Mouse (Mus musculus) 3134 (cell line): ENCODE measurements around the gene Clcnka.

Source experiments
- DNase-seq: peaks from one replicate; pipeline ENCODE4 v3.0.0-alpha.2; 2011; ENCODE audit warnings: low spot score; ENCODE audit not compliant: insufficient read length; ENCODE audit errors: extremely low read depth

Gene Clcnka

DNA sequence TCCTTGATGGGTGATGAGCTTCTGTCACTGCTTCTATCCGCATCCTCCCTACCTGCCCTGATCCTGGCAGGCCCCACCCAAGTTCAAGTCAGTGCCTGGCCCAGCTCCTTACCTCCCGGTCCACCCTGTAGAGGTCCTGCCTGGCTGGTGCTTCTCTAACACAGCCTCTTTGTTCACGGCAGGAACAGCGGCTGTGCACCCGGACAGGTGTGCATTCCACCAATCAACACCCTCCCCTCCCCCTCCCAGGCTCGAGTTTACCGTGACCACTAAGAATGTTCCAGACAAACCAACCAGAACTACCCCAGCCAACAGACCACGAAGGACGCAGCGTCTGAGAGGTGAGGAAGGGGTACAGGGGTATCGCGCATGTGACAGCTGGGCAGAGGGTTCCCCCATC is at the start of gene Clcnka:
Gene Clcnka (minus strand): TSS at position 180 of the 400 bp plus-strand sequence.
- no peak for DNase-seq

DNA sequence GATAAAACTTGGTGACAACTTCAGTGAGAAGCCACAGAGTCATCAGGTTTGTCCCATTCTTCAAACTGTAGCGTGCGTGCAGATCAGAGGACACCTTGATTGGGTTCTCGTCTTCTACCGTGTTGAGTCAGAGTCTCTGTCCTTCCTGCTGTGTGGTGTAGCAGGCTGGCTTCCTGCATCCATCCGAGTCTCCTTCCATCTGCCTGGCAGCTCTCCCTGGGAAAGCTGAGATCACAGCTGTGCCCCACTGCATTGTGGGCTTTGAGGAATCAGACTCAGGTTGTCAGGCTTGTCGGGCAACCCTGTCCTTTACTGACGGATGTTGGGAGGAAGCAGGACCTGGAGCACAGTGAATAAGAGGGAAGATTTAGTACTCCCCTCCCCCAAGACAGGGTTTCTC is 47.7 kb upstream of the Clcnka start:
- DNase-seq = no peak

DNA sequence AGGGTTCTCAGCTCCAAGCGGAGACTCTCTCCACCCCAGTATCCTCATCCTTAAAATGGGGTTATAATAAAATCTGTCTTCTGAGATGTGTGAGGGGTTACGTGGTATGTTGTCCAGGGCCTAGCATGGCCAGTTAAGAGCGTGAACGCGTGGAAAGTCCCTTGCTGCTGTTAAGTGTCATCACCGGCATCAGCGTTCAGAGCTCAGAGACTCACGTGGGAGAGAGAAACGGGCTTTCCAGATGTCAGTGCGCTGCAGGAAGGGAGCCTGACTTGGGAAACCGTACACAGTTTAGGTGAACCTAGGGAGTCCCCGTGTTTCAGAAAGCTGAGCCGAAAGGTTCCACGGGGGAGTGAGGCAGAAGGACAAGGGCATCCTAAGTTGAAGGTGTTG is 46.8 kb upstream of the Clcnka start:
- DNase-seq = no peak

DNA sequence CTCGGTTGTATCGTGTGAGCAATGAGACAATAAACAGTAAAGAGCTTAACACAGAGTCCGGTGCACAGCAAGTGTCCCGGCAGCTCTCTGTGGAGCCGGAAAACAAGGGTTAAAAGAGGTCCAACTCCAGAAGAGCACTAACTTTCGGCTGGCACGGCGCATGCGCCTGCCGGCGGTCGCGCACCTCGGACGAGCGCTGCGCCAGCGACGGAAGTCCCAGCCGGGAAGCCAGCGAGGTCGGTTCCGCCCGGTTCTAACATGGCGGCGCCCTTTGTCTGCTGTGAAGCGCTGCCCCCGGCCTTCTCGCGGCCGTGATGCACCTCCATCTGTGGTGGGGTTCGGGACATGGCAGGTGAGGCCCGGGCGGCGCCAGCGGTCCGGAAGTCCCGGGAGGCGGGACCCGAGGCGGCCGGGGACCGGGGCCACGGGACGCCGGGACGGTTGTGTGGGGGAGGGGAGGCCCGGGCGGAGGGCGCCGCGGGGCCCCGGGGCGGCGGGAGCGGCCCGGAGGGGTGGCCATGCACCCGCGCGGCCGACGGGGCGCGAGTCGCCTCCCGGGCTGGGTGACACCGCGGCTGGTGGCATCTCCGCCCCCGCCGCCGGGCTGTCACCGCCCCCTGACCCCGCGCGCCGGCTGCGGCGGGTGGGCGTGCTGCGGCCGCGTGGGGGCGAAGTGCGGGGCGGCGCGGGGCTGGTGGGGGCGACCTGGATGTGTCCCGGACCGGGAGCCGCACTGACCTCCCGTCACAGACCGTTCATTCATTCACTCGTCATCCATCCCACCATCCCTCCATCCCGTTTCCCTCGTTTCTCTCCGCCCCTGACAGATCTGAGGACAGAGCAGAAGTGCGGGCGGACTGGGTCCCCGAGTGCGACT is 46.2 kb upstream of the Clcnka start, which contains the start of gene Zbtb17:
Gene Zbtb17 (plus strand): TSS at position 204 of the 877 bp plus-strand sequence.
- DNase-seq = peak; percentile 87

DNA sequence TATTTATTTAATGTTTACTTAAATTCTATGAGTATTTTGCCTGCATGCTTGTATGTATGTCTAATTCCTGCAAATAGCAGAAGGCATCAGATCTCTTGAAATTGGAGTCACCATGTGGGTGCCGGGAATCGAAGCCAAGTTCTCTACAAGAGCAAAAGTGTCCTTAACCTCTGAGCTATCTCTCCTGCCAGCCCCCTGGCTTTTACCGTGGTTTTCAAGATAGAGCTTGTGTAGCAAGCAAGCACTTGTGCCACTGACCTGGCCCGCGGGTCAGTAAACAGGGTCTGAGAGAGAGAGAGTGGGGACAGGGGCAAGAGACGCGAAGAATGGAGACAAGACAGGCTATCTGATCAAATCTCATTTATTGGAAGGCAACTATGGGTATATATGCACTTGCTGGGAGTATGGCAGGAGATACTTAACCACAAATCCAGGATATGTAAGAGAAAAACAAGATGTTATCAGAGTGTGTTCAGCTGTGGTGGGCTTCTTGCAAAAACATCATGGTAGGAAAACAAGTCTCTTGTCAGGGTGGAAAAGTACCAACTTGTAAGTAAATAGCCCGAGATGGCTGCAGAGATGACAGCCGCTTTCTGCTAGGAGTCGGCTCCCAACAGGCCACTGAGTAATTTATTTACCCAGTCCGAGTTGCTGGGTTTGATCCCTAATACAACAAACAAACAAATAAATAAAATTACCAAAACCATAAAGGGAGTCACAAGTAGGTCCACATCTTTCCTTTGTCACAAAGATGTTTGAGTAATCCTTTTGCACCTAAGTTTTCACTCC is 45.3 kb upstream of the Clcnka start:
- DNase-seq = no peak

DNA sequence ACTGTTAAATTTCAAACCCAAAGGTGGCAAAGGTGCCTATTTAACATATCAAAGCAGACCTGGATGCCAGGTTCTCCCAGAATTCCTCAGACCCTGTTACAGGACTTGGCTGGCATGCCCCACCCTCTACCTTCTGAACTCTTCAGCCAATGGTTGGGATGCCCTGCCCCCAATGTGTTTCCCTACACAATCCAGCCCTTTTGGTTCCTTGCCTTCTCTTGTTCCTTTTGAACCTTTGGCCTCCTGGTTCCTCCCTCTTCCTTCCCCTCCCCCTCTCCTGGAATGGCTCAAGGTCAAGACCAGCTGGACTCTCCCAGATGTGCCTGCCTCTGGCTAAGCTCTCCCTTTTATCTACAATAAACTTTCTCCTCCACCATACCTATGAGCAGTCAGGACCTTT is 42.4 kb upstream of the Clcnka start:
- DNase-seq = no peak

DNA sequence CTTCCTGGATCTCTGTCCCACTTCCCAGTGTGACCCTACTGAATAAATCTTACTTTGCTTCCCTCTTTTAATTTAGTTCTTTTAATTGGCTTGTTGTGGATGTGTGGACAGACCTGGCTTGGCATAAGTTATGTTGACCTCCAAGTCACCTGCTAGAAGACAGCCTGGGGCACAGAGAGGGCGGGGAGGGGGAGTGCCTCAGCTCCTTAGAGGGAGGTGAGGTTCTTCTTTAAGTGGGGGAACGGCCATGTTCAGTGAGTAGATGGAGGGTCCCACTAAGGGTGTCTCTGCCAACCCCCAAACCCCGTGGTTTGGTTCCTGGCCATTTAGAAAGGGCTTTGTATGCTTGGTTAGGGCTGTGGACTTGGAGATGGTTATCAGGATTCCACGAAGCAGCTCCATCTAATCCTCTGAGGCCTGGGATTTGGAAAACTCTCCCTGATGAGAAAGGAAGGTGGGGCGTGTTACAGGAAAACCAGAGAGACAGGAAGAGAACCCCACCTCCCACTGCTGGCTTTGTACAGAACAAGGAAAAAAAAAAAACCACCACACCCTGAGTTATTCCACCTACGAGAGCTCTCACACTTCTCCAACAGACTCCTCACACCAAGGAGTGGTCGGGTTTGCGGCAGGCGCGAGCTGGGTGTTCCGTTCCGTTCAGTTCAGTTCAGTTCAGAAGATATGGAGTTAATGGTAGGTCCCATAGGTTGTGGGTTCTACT is 40.7 kb upstream of the Clcnka start:
- DNase-seq = no peak

DNA sequence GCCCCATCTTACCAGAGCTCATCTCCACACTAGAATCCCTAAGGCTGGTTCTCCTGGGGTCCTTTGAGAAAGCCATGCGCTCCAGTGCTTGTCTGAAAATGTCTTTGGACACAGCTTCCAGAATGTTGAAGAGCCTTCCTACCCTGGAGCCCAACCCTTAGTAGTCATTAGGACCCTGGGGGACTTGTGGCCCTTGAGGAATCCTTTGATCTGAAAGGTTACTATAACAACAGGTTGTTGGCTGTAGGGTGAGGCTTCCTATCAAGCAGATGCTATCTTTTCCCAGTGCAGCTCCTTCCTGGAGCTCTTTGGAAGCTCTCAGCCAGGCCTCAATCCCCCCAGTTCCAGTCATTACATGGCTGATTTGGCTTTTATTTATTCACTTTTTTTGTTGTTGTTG is 37.5 kb upstream of the Clcnka start, which contains the start of gene Srarp:
Gene Srarp (minus strand): TSS at position 132 of the 400 bp plus-strand sequence.
- no peak for DNase-seq

DNA sequence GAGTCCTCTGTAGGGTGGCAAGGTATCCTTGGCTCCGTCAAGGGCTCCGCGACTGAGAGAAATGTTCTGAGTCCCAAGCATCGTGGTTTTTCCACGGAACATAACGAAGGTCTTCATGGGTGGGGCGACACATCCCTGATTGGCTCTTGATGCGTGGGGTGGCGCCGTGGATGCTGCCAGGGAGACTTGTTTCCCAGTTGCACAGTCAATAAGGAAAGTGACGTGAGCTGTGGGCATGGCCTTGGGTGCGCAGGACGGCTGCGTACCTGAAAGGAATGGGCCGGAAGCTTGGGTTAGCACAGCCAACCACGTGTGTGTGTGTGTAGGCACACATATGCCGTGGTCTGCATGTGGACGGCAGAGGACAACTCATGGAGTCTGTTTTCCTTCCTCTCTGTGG is 34.7 kb upstream of the Clcnka start:
- DNase-seq = no peak

DNA sequence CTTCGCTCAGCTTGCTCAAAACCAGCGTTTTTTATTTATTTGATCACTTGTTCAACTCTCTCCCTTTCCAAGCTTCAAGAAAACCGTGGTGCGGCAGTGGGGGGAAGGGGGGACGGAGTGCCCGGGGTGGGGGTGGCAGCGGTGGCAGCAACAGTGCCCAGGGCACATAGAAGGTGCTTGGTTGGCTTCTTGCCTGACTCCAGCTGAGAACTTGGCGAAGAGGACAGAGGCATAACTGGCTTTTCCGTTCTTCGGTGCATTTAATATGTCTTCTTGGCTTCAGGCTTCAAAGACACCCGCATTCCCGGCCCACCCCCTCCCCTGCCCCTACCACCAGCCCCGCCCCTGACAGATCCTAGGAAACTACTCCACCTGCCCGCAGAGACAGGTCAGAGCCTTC is 34.1 kb upstream of the Clcnka start:
- no peak for DNase-seq

DNA sequence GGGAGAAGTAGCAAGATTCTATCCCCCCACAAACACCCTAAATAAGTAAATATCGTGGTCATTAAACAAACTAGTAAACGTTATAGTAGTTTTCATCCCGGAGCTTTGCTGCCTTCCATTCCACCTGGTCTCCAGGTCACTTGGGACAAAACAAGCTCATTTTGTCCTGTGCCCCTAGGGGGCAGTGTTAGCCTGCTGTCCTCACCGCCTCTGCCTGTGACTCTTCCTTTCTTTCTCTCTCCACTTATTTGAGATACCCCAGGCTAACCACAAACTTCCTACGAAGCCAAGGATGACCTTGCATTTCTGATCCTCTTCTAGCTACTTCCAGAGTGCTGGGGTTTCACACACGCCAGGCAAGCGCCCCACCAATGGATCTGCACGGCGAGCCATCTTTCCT is 32.5 kb upstream of the Clcnka start:
- peak; percentile 40 for DNase-seq

DNA sequence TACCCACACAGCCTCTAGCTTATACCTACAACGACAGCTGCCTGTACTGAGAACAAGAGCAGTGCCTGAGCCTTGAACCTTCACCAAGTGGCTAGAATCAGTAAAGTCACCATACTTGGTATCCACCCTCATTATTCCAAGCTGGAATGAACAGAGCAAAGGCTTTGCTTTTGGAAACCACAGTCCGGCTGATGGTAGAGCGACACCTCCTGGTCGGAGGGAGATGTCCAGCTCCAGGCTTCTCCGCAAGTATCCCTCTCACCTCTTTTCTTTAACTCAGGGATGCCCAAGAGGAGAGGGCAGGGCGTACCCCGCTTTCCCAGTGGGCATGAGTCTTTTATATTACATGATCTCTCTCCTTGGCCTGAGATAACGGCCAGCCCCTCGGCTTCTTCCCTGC is 31.3 kb upstream of the Clcnka start:
- DNase-seq = peak; percentile 23

DNA sequence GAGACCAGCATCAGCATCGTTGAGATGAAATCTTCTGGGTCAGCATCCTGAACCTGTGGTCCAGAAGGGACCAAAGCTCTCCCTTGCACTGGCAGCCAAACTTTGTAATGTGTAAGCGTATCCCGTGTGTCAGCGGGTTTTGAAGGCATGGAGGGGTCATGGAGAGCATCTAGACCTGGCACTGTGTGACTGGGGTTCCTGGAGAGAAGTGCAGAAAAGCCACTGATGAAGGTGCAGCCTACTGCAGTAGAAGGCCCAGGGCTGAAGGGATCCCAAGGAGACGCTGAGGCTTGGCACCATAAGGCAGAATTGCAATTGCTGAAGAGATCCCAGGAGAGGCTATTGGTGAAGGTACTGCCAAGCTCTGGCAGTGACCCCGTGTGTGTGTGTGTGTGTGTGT is 30.9 kb upstream of the Clcnka start:
- DNase-seq = no peak

DNA sequence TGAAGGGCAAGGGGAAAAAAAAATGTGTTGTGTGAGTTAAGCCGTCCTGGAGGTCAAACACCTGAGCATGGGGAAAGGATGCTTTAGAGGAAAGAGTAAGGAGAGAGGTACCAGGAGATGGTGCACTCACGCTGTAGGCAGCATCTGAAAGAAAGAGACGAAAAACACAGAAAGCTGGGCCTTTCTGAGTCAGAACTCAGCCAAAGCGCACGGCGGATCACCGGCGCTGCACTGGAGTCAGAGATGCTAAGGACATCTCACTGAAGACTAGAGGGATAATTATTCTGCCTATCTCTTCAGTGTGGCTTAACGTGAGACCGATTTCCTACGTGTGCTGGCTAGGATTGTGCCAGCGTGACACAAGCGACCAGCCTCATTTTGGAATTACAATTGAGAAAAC is 29.4 kb upstream of the Clcnka start:
- no peak for DNase-seq

DNA sequence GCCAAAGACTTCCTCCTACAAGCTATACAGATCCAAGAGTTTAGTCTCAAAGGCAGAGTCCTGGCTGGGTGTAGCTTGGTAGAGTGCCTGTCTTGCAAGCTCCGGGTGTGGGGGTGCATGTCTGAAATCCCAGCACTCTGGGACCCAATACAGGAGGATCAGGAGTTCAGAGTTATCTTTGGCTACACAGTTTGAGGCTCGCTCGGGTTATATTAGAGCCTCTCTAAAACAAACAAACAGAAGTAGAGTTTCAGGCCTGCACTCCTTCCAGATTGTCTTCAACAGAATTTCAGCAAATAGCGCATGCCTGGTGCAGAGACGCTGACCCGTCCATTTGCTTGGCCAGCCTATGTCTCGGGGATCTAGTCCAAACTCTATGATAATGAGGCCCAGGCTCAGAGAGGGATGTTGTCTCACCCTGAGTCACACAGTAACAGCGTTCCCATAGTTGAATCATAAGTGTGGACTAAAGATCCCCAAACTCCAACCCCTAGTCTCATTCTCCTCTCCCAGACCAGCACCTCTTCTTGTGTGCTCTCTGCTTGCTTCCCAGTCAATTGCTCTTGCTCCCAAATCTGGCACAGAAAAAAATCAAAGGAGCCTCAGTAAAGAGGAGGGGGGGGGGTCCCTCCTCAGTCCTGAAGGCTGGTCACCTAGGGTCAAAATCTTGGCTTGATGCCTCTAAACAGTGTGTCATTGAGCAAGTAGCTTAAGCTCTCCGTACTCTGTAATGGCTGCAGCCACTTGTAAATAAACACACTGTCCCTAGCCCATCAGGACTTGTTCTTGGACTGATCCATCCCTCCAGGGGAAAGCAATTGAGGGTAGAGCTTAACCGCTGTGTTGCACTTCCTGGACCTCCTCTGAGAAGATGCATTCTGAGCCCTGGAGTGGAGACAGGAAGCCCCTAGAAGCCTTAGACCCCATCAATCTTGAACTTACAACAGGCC is 28.5 kb upstream of the Clcnka start:
- no peak for DNase-seq

DNA sequence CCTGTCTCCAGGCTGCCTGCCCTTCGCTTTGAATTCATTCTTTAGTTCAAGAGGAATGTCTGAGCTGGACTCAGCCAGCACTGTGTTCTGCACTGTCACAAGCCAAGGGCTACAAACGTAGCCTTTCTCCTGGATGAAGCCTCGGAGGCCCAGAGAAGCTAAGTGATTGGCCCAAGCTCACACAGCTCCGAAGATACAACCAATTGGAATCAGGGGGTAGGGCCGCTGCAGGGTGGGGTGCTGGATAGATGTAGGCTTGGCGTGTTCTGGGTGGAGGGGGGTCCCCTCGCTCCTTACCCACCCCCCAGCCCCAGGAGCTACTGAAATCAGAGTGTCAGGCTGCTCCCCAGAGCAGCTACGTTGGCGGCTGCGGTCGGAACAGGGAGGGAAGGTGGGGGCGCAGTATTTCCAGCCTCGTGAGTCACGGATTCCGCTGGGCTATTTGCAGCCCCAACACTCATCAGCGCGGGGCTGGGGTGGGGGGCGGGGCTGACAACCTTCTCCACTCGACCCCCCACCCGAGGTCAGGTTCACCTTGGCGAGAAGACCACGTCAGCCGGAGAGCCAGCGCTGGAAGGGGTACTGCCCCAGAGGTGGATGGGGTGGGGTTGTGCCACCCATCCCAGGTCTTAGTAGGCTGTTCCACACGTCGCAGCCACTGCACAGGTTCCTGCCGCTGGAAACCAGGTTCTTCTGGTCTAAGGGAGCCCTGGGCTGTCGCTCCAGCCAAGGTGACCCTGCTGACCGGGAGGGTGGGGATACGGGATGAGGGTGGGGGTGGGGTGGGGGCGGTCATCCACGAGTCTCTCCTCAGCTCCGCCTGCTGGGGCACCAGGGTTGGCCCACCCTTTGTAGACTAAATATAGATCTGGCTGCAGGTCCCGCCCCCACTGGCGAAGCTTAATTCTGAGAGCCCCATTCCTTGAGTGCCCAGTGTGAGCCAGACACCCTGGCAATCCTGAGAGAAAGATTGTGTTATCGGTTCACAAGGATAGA is 27.3 kb upstream of the Clcnka start:
- no peak for DNase-seq

DNA sequence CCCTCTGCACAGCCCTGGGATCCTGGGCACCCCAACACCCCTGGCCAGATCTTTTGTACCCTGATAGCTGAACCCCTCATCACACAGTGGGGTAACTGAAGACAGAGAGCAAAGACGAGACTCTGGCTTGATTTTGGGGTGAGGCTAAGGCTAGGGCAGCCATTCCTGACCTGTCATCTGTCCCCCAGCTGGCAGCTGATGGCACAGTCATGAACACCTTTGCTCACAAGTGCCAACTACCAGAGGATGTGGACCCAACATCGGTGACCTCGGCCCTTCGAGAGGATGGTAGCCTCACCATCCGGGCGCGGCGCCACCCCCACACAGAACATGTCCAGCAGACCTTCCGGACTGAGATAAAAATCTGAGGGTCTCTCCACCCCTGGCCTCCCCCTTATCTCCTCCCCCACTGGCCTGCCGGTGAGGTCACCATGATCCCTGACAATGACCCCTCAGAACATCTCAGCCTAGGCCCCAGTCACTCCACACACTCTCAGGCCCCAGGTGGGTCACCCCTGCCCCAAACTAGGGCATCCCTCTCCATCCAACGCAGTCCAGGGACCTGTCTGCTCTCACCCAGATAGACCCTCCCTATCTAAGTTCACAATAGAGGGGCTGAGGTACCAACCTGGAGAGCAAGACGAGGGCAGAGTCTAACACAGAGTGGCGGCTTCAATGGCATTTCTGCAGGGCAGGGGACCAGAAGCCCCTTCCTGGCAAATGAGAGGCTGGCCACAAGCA is 25.3 kb upstream of the Clcnka start:
- DNase-seq = no peak

DNA sequence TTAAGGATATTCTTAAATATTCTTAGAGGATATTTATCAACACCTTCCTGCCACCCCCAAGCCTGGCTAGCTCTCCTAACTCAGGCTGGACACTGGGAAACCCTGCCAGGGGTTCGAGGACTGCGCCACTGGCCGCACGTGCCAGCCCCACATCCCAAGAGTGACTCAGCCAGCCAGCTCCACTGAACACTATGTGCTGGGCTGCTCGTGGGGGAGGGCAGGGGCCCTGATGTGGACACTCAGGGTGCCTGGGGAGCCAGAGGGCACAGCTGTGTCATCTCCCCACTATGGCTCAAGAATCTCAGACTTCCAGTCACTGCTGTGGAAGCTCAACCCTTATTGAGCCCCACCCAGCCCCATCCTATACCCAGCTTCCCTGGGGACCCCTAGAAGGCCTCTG is 24.8 kb upstream of the Clcnka start:
- peak; percentile 29 for DNase-seq
